ENCODE assay signal across 13 mouse cellular contexts in genomic region chr1:58697607-58698006, GRCm38 (mm10). TPM values are rescaled to one million over a fixed set of nuclear protein-coding genes. Genes with fewer than 3 reads are reported as not detected.
A peak's percentile ranks its signal among the peaks of the same experiment; 100 is the strongest.
DNase-seq lines count a peak whose midpoint lies in the region; ATAC-seq and TF ChIP-seq lines count a peak whose summit lies in the region.
"Not testable (repeated sequence)": the region's sequence is repeated elsewhere in the genome, so short reads cannot be mapped to it uniquely, and the experiment has no call there.
"Had no signal": no experiment of that assay in that cellular context is flagged by ENCODE, and none has a peak within 500 bp of the region (broad histone marks: within the 10 kb centered on the region; RNA-seq: fewer than 3 reads in every experiment).

No protein-coding gene starts in this region.

- WGBS in liver, embryonic 14.5 days (ENCODE audit: insufficient replicate concordance) = 22% methylated on average over 1 of the region's 1 CpGs
- WGBS in thymus, adult 2 months = 28% methylated on average over 1 of the region's 1 CpGs

- H3K4me3 ChIP-seq in liver, embryonic 14.5 days (ENCODE audit: insufficient read depth in 1 of 2, low read depth in 2 of 2, low read length in 2 of 2); thymus, adult 2 months (ENCODE audit: control insufficient read depth, insufficient read depth, low read length): not testable (repeated sequence)

- not testable (repeated sequence) for TF ChIP-seq EP300 in liver, embryonic 14.5 days (IDR thresholded peaks at IDR 0.05; ENCODE audit: low read depth)

- not testable (repeated sequence) for H3K27ac ChIP-seq in liver, embryonic 14.5 days; thymus, adult 2 months (ENCODE audit: control insufficient read depth, insufficient read depth, low read length)

- H3K36me3 ChIP-seq in liver, embryonic 14.5 days (replicated peaks; ENCODE audit: control insufficient read depth, insufficient read depth, low read depth); thymus, adult 2 months (ENCODE audit: control insufficient read depth, insufficient read depth, low read length): not testable (repeated sequence)

- TF ChIP-seq CTCF in liver, embryonic 14.5 days (IDR thresholded peaks at IDR 0.05; ENCODE audit: low read depth) = peak; percentile 39
- TF ChIP-seq CTCF in thymus, adult 2 months (IDR thresholded peaks at IDR 0.05; ENCODE audit: borderline replicate concordance, control insufficient read depth, extremely low read depth, insufficient read depth, low read length, poor library complexity) = not testable (repeated sequence)

- DNase-seq in adipocyte (ENCODE audit: low spot score) = peak; percentile 79
- DNase-seq in embryo, embryonic 10 days (ENCODE audit: low spot score) = peak; percentile 15
- DNase-seq in heart, postnatal 4 days = peak; percentile 29
- peak; percentile 50 for DNase-seq in kidney, postnatal 14 days
- not testable (repeated sequence) for DNase-seq in liver, embryonic 14.5 days (ENCODE audit: low read depth in 3 of 3, low spot score in 3 of 3)
- peak; percentile 64 for DNase-seq in naive thymus-derived CD4-positive, alpha-beta T cell, adult 2 months (ENCODE audit: low read depth)
- DNase-seq in thymus, adult 2 months = peak; percentile 27

- not testable (repeated sequence) for H3K9ac ChIP-seq in liver, embryonic 14.5 days (replicated peaks)

- H3K4me1 ChIP-seq in liver, embryonic 14.5 days (replicated peaks; ENCODE audit: control insufficient read depth in 2 of 2, insufficient read depth in 2 of 2, low read length in 1 of 2); thymus, adult 2 months (replicated peaks; ENCODE audit: control insufficient read depth, insufficient read depth, low read length): not testable (repeated sequence)

- ATAC-seq in CD4-positive, CD25-positive, alpha-beta regulatory T cell, adult 4 months = peak; percentile 80
- not testable (repeated sequence) for ATAC-seq in liver, embryonic 14.5 days (ENCODE audit: insufficient read depth)

- TF ChIP-seq POLR2A in thymus, adult 2 months (IDR thresholded peaks at IDR 0.05; ENCODE audit: control insufficient read depth, extremely low read depth, insufficient read depth, low read length, poor library complexity) = not testable (repeated sequence)

- not testable (repeated sequence) for H3K9me3 ChIP-seq in liver, embryonic 14.5 days (ENCODE audit: control insufficient read depth, low read length)

- not testable (repeated sequence) for H3K27me3 ChIP-seq in liver, embryonic 14.5 days (ENCODE audit: control insufficient read depth, insufficient read depth, low read length); thymus, adult 2 months (ENCODE audit: control insufficient read depth, insufficient read depth, low read length)

- not testable (repeated sequence) for H3K4me2 ChIP-seq in liver, embryonic 14.5 days (ENCODE audit: low read depth)

RNA-seq across cellular contexts. Expression of gene Als2cr12, which starts 1.8 kb away (rescaled TPM):
- under 1 TPM in 1 of 2 experiments, not detected in 1; 0.16 TPM for polyA plus RNA-seq in CD4-positive, CD25-positive, alpha-beta regulatory T cell, adult 4 months (2017; shearing (Covaris generic))
- total RNA-seq in heart, postnatal 4 days (2021) = not detected
- polyA plus RNA-seq in liver, embryonic 14.5 days (2012; rRNA removed) = not detected in 2 replicates
- not detected in 2 replicates for polyA plus RNA-seq in liver, embryonic 14.5 days (2014; fragmentation: Nextera tagmentation; extraction: Ambion mirVana)
- 0.16 and 0.37 TPM in 2 replicates for polyA plus RNA-seq in thymus, adult 2 months (2012; rRNA removed)
- total RNA-seq: gastrocnemius, postnatal 10 days; left cerebral cortex, postnatal 36 days had no signal
- polyA plus RNA-seq: forebrain, embryonic 10.5 days; heart, embryonic 15.5 days; midbrain, embryonic 15.5 days had no signal

RNA-seq across cellular contexts. Expression of gene Cflar, which starts 13.7 kb away (rescaled TPM):
- 100 to 1,000 TPM; 158 to 204 TPM for polyA plus RNA-seq in CD4-positive, CD25-positive, alpha-beta regulatory T cell, adult 4 months (2017; shearing (Covaris generic))
- total RNA-seq in heart, postnatal 4 days (2021) = 10 to 100 TPM; 52.1 to 63.0 TPM
- polyA plus RNA-seq in liver, embryonic 14.5 days (2012; rRNA removed) = 8.2 and 8.4 TPM in 2 replicates
- 10.8 and 13.4 TPM in 2 replicates for polyA plus RNA-seq in liver, embryonic 14.5 days (2014; fragmentation: Nextera tagmentation; extraction: Ambion mirVana)
- 78.4 and 83.9 TPM in 2 replicates for polyA plus RNA-seq in thymus, adult 2 months (2012; rRNA removed)
